23 mouse cellular contexts compared by ENCODE assay signal in the genomic region with DNA sequence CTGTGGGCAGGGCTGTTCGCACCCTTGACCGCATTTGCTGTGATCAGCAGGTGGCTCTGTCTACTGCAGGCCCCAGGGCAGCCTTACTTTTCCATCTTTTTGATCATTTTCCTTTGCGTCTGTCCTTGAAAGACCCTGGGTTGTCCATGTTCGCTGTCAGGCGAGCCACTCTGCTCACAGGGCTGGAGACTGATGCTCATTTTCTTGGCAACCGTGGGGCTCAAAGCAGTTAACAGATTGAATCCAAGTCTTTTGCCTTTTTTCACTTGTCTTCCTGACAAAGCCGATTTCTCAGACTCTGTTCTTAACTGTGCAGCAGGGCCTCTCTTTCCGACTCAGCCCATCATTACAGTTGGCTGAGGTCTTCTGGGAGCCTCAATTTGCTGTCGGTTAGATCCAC. TPM values are rescaled to one million over a fixed set of nuclear protein-coding genes. Genes with fewer than 3 reads are reported as not detected.
DNase-seq lines count a peak whose midpoint lies in the region; ATAC-seq and TF ChIP-seq lines count a peak whose summit lies in the region.
"Had no signal": no experiment of that assay in that cellular context is flagged by ENCODE, and none has a peak within 500 bp of the region (broad histone marks: within the 10 kb centered on the region; RNA-seq: fewer than 3 reads in every experiment).

No protein-coding gene starts in this region.

- no peak overlapping the region for H3K4me2 ChIP-seq in heart, embryonic 15.5 days
- H3K4me2 ChIP-seq in lung, embryonic 16.5 days (ENCODE audit: low read depth, low read length): no peak overlapping the region
- no peak overlapping the region for H3K4me2 ChIP-seq in lung, postnatal 0 days (replicated peaks; ENCODE audit: low read depth, low read length)
- no peak overlapping the region for H3K4me2 ChIP-seq in embryonic facial prominence, embryonic 15.5 days (replicated peaks)
- H3K4me2 ChIP-seq in stomach, embryonic 15.5 days: no peak overlapping the region
- H3K4me2 ChIP-seq: embryonic facial prominence, embryonic 12.5 days; hindbrain, embryonic 13.5 days; midbrain, embryonic 12.5 days; neural tube, embryonic 12.5 days had no signal

- H3K27me3 ChIP-seq in heart, embryonic 15.5 days: no peaks in the 10 kb centered on the region
- H3K27me3 ChIP-seq in lung, embryonic 16.5 days (ENCODE audit: control insufficient read depth, insufficient read depth, low read depth, low read length): no peaks in the 10 kb centered on the region
- H3K27me3 ChIP-seq in lung, postnatal 0 days (replicated peaks; ENCODE audit: insufficient read depth, low read length): no peaks in the 10 kb centered on the region
- no peaks in the 10 kb centered on the region for H3K27me3 ChIP-seq in embryonic facial prominence, embryonic 15.5 days
- no peaks in the 10 kb centered on the region for H3K27me3 ChIP-seq in stomach, embryonic 15.5 days (replicated peaks)
- H3K27me3 ChIP-seq: embryonic facial prominence, embryonic 12.5 days; neural tube, embryonic 12.5 days had no signal

- no peak for DNase-seq in heart, adult 8-10 months (ENCODE audit: low spot score)
- no peak for DNase-seq in lung, postnatal 0 days (ENCODE audit: low spot score)
- no peak for DNase-seq in layer of hippocampus, postnatal 25 days (ENCODE audit: extremely low spot score in 1 of 2, low spot score in 1 of 2)
- no peak for DNase-seq in left cerebral cortex, postnatal 25 days (ENCODE audit: low spot score in 2 of 2)
- DNase-seq: B cell, adult 2 months; cerebellum, adult 8-10 months; heart, adult 18-20 months; kidney, adult 18-20 months; kidney, postnatal 25 days; left cerebral cortex, postnatal 4 days; liver, postnatal 0 days had no signal

- H3K36me3 ChIP-seq in heart, embryonic 15.5 days: no peaks in the 10 kb centered on the region
- H3K36me3 ChIP-seq in lung, embryonic 16.5 days (ENCODE audit: control insufficient read depth, insufficient read depth, low read length): no peaks in the 10 kb centered on the region
- no peaks in the 10 kb centered on the region for H3K36me3 ChIP-seq in lung, postnatal 0 days (ENCODE audit: insufficient read depth, low read length)
- no peaks in the 10 kb centered on the region for H3K36me3 ChIP-seq in embryonic facial prominence, embryonic 15.5 days
- H3K36me3 ChIP-seq in stomach, embryonic 15.5 days: no peaks in the 10 kb centered on the region
- H3K36me3 ChIP-seq: embryonic facial prominence, embryonic 12.5 days; hindbrain, embryonic 13.5 days; midbrain, embryonic 12.5 days; neural tube, embryonic 12.5 days had no signal

- 72% methylated on average over 9 of the region's 9 CpGs for WGBS in heart, embryonic 15.5 days
- 60% methylated on average over 9 of the region's 9 CpGs for WGBS in lung, embryonic 16.5 days
- WGBS in lung, postnatal 0 days: 75% methylated on average over 9 of the region's 9 CpGs
- WGBS in embryonic facial prominence, embryonic 15.5 days: 51% methylated on average over 9 of the region's 9 CpGs
- 58% methylated on average over 9 of the region's 9 CpGs for WGBS in stomach, embryonic 15.5 days

- H3K4me3 ChIP-seq in heart, embryonic 15.5 days: no peak overlapping the region
- H3K4me3 ChIP-seq in lung, embryonic 16.5 days (ENCODE audit: low read length): no peak overlapping the region
- no peak overlapping the region for H3K4me3 ChIP-seq in lung, postnatal 0 days (ENCODE audit: low read depth, low read length)
- H3K4me3 ChIP-seq in embryonic facial prominence, embryonic 15.5 days (replicated peaks): no peak overlapping the region
- H3K4me3 ChIP-seq in stomach, embryonic 15.5 days (replicated peaks): no peak overlapping the region
- H3K4me3 ChIP-seq: embryonic facial prominence, embryonic 12.5 days; hindbrain, embryonic 13.5 days; midbrain, embryonic 12.5 days; neural tube, embryonic 12.5 days had no signal

- H3K9me3 ChIP-seq in heart, embryonic 15.5 days (replicated peaks): no peaks in the 10 kb centered on the region
- no peaks in the 10 kb centered on the region for H3K9me3 ChIP-seq in lung, embryonic 16.5 days (ENCODE audit: control insufficient read depth, low read length)
- no peaks in the 10 kb centered on the region for H3K9me3 ChIP-seq in lung, postnatal 0 days (ENCODE audit: low read length)
- no peaks in the 10 kb centered on the region for H3K9me3 ChIP-seq in embryonic facial prominence, embryonic 15.5 days (replicated peaks)
- no peaks in the 10 kb centered on the region for H3K9me3 ChIP-seq in stomach, embryonic 15.5 days
- H3K9me3 ChIP-seq: embryonic facial prominence, embryonic 12.5 days; hindbrain, embryonic 13.5 days; midbrain, embryonic 12.5 days; neural tube, embryonic 12.5 days had no signal

- TF ChIP-seq CTCF in lung, postnatal 0 days (IDR thresholded peaks at IDR 0.05): no peak

- no peak for ATAC-seq in heart, embryonic 15.5 days (replicated peaks; ENCODE audit: insufficient number of reproducible peaks, insufficient read depth, low FRiP score, low read depth)
- no peak for ATAC-seq in lung, embryonic 16.5 days (ENCODE audit: low read depth)
- ATAC-seq in lung, postnatal 0 days: no peak
- ATAC-seq in embryonic facial prominence, embryonic 15.5 days (ENCODE audit: insufficient number of reproducible peaks, low FRiP score, low TSS enrichment, low read depth): no peak
- no peak for ATAC-seq in stomach, embryonic 15.5 days (ENCODE audit: insufficient read depth, low FRiP score, low read depth)
- ATAC-seq: forebrain, embryonic 16.5 days; liver, postnatal 0 days had no signal

- intact Hi-C loops in left cerebral cortex, postnatal 25 days (cut with DNase I): loop anchor here (5.0 kb wide), 1 partner anchor 47 kb away; no protein-coding TSS in a partner anchor

- H3K4me1 ChIP-seq in heart, embryonic 15.5 days (replicated peaks): peaks cover 52% of the 10 kb centered on the region
- peaks cover 52% of the 10 kb centered on the region for H3K4me1 ChIP-seq in lung, embryonic 16.5 days (replicated peaks; ENCODE audit: control insufficient read depth, insufficient read depth, low read length)
- peaks cover 23% of the 10 kb centered on the region for H3K4me1 ChIP-seq in lung, postnatal 0 days (ENCODE audit: insufficient read depth, low read depth, low read length)
- peaks cover 48% of the 10 kb centered on the region for H3K4me1 ChIP-seq in embryonic facial prominence, embryonic 15.5 days
- peaks cover 52% of the 10 kb centered on the region for H3K4me1 ChIP-seq in stomach, embryonic 15.5 days

- TF ChIP-seq EP300 in lung, postnatal 0 days (IDR thresholded peaks at IDR 0.05): no peak

- peak overlapping the region; percentile 12; the same call in 1 of the 2 replicates for H3K27ac ChIP-seq in heart, embryonic 15.5 days
- no peak overlapping the region for H3K27ac ChIP-seq in lung, embryonic 16.5 days (ENCODE audit: low read length)
- no peak overlapping the region for H3K27ac ChIP-seq in lung, postnatal 0 days (ENCODE audit: low read length)
- peak overlapping the region; percentile 81; the same call in 1 of the 2 replicates for H3K27ac ChIP-seq in embryonic facial prominence, embryonic 15.5 days (replicated peaks)
- 0 out of 2 replicates have a peak overlapping the region, but pooled peaks have one; percentile 2 for H3K27ac ChIP-seq in stomach, embryonic 15.5 days
- H3K27ac ChIP-seq: embryonic facial prominence, embryonic 12.5 days; hindbrain, embryonic 13.5 days; midbrain, embryonic 12.5 days; neural tube, embryonic 12.5 days had no signal

- no peak overlapping the region for H3K9ac ChIP-seq in heart, embryonic 15.5 days
- H3K9ac ChIP-seq in lung, embryonic 16.5 days (ENCODE audit: low read length): peak overlapping the region; percentile 24; the same call in 1 of the 2 replicates
- no peak overlapping the region for H3K9ac ChIP-seq in lung, postnatal 0 days (replicated peaks; ENCODE audit: low read depth)
- no peak overlapping the region for H3K9ac ChIP-seq in embryonic facial prominence, embryonic 15.5 days
- H3K9ac ChIP-seq in stomach, embryonic 15.5 days: no peak overlapping the region
- H3K9ac ChIP-seq: embryonic facial prominence, embryonic 12.5 days; hindbrain, embryonic 13.5 days; liver, postnatal 0 days; midbrain, embryonic 12.5 days; neural tube, embryonic 12.5 days had no signal

RNA-seq across cellular contexts. Expression of gene Sema4c, which starts 32.5 kb away (rescaled TPM):
- 7.9 and 10.9 TPM in 2 replicates for polyA plus RNA-seq in heart, embryonic 15.5 days (2015; fragmentation: Nextera tagmentation; extraction: Ambion mirVana)
- 10 to 100 TPM; 10.8 to 13.4 (median 11.2) TPM for total RNA-seq in heart, adult 8-10 months (2022)
- polyA plus RNA-seq in lung, embryonic 16.5 days (2015; fragmentation: Nextera tagmentation; extraction: Ambion mirVana): 14.4 and 14.8 TPM in 2 replicates
- polyA plus RNA-seq in lung, postnatal 0 days (2015; fragmentation: Nextera tagmentation; extraction: Ambion mirVana): 11.7 and 15.0 TPM in 2 replicates
- 18.6 and 19.6 TPM in 2 replicates for polyA plus RNA-seq in embryonic facial prominence, embryonic 15.5 days (2015; fragmentation: Nextera tagmentation; extraction: Ambion mirVana)
- polyA plus RNA-seq in stomach, embryonic 15.5 days (2015; fragmentation: Nextera tagmentation; extraction: Ambion mirVana): 13.6 and 15.0 TPM in 2 replicates
- 10 to 100 TPM; 12.7 to 14.0 TPM for total RNA-seq in layer of hippocampus, postnatal 25 days (2021)
- 10 to 100 TPM; 16.0 to 16.9 TPM for total RNA-seq in left cerebral cortex, postnatal 25 days (2021)

RNA-seq across cellular contexts. Expression of gene Ankrd39, which starts 43.4 kb away (rescaled TPM):
- polyA plus RNA-seq in heart, embryonic 15.5 days (2015; fragmentation: Nextera tagmentation; extraction: Ambion mirVana): 27.3 and 30.4 TPM in 2 replicates
- 1 to 10 TPM; 5.4 to 8.2 (median 7.1) TPM for total RNA-seq in heart, adult 8-10 months (2022)
- 23.3 and 26.2 TPM in 2 replicates for polyA plus RNA-seq in lung, embryonic 16.5 days (2015; fragmentation: Nextera tagmentation; extraction: Ambion mirVana)
- polyA plus RNA-seq in lung, postnatal 0 days (2015; fragmentation: Nextera tagmentation; extraction: Ambion mirVana): 19.4 and 23.1 TPM in 2 replicates
- polyA plus RNA-seq in embryonic facial prominence, embryonic 15.5 days (2015; fragmentation: Nextera tagmentation; extraction: Ambion mirVana): 25.7 and 29.5 TPM in 2 replicates
- polyA plus RNA-seq in stomach, embryonic 15.5 days (2015; fragmentation: Nextera tagmentation; extraction: Ambion mirVana): 24.9 and 27.2 TPM in 2 replicates
- total RNA-seq in layer of hippocampus, postnatal 25 days (2021): 10 to 100 TPM; 10.8 to 13.3 TPM
- 10 to 100 TPM; 11.1 to 13.0 TPM for total RNA-seq in left cerebral cortex, postnatal 25 days (2021)

RNA-seq across cellular contexts. Expression of gene Gm42417, which starts 51.4 kb away (rescaled TPM):
- polyA plus RNA-seq in heart, embryonic 15.5 days (2015; fragmentation: Nextera tagmentation; extraction: Ambion mirVana): 0.22 TPM in 1 of 2 replicates, not detected in the other
- total RNA-seq in heart, adult 8-10 months (2022): 100 to 1,000 TPM; 132 to 332 (median 244) TPM
- 0.29 TPM in 1 of 2 replicates, not detected in the other for polyA plus RNA-seq in lung, embryonic 16.5 days (2015; fragmentation: Nextera tagmentation; extraction: Ambion mirVana)
- 0.62 TPM in 1 of 2 replicates, not detected in the other for polyA plus RNA-seq in lung, postnatal 0 days (2015; fragmentation: Nextera tagmentation; extraction: Ambion mirVana)
- polyA plus RNA-seq in embryonic facial prominence, embryonic 15.5 days (2015; fragmentation: Nextera tagmentation; extraction: Ambion mirVana): 0.25 and 0.40 TPM in 2 replicates
- polyA plus RNA-seq in stomach, embryonic 15.5 days (2015; fragmentation: Nextera tagmentation; extraction: Ambion mirVana): not detected in 2 replicates
- total RNA-seq in layer of hippocampus, postnatal 25 days (2021): under 1 TPM in 1 of 2 experiments, not detected in 1; 0.47 TPM
- total RNA-seq in left cerebral cortex, postnatal 25 days (2021): not detected
- total RNA-seq: adrenal gland, postnatal 4 days; left cerebral cortex, postnatal 4 days; liver, adult 2 months had no signal
- polyA plus RNA-seq: heart, postnatal 0 days; hindbrain, embryonic 13.5 days; liver, adult 2 months; liver, postnatal 0 days; midbrain, embryonic 12.5 days; neural tube, embryonic 12.5 days had no signal

RNA-seq across cellular contexts. Expression of gene Ankrd23, which starts 54.0 kb away (rescaled TPM):
- polyA plus RNA-seq in heart, embryonic 15.5 days (2015; fragmentation: Nextera tagmentation; extraction: Ambion mirVana): 25.3 and 26.7 TPM in 2 replicates
- 100 to 1,000 TPM; 251 to 540 (median 405) TPM for total RNA-seq in heart, adult 8-10 months (2022)
- polyA plus RNA-seq in lung, embryonic 16.5 days (2015; fragmentation: Nextera tagmentation; extraction: Ambion mirVana): 17.9 and 20.0 TPM in 2 replicates
- polyA plus RNA-seq in lung, postnatal 0 days (2015; fragmentation: Nextera tagmentation; extraction: Ambion mirVana): 6.2 and 10.5 TPM in 2 replicates
- 17.6 and 21.6 TPM in 2 replicates for polyA plus RNA-seq in embryonic facial prominence, embryonic 15.5 days (2015; fragmentation: Nextera tagmentation; extraction: Ambion mirVana)
- 19.5 and 20.5 TPM in 2 replicates for polyA plus RNA-seq in stomach, embryonic 15.5 days (2015; fragmentation: Nextera tagmentation; extraction: Ambion mirVana)
- total RNA-seq in layer of hippocampus, postnatal 25 days (2021): 1 to 10 TPM; 5.4 to 7.7 TPM
- 1 to 10 TPM; 6.1 to 6.3 TPM for total RNA-seq in left cerebral cortex, postnatal 25 days (2021)

Comparison
In these comparisons a context has a peak if more than half of its experiments do, and no peak if none do; other contexts are left out.
1. H3K27ac ChIP-seq: peak in heart, embryonic 15.5 days (single experiment), embryonic facial prominence, embryonic 15.5 days (single experiment) and stomach, embryonic 15.5 days (single experiment); none in lung, embryonic 16.5 days (single experiment) and lung, postnatal 0 days (single experiment).